ENCODE assay signal across 9 mouse cellular contexts in the genomic region with DNA sequence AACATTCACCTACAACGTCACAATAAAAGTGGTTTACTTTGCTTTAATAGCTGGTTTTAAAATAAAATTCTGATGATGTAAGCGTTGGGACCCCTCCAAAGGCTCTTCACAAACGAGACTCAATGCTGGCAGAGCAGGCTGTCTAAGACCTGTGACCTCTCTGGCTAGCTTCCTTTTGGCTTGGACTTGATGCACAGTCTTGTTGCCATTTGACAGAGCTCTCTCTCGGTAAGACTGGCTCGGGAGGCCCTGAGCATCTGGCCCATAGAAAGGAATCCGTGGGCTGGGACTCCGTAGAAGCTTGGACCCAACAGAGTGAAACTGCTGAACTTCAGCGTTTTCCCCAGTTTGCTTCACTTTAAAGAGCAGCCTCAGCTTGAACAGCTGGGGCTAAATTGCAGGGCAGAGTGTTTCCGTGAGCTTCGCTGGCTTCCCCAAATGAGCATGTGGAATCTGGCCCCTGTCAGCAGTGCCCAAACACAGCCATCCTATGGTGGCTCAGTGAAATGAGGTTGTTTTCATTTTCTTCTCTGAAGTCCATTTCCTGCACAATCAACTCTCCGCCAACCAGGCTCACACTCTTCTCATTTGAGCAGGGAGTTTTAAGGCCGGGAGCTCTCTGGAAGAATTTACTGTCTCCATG. TPM values are rescaled to one million over a fixed set of nuclear protein-coding genes. Genes with fewer than 3 reads are reported as not detected.
A peak's percentile ranks its signal among the peaks of the same experiment; 100 is the strongest.
DNase-seq lines count a peak whose midpoint lies in the region.
"Had no signal": no experiment of that assay in that cellular context is flagged by ENCODE, and none has a peak within 500 bp of the region (broad histone marks: within the 10 kb centered on the region; RNA-seq: fewer than 3 reads in every experiment).

No protein-coding gene starts in this region.

- no peaks in the 10 kb centered on the region for H3K36me3 ChIP-seq in heart, embryonic 10.5 days
- H3K36me3 ChIP-seq: midbrain, embryonic 12.5 days had no signal

- 68% methylated on average over 12 of the region's 12 CpGs for WGBS in heart, embryonic 10.5 days

- H3K9me3 ChIP-seq in heart, embryonic 10.5 days: no peaks in the 10 kb centered on the region
- H3K9me3 ChIP-seq: midbrain, embryonic 12.5 days had no signal

- H3K27ac ChIP-seq in heart, embryonic 10.5 days: no peak overlapping the region
- H3K27ac ChIP-seq: midbrain, embryonic 12.5 days had no signal

- intact Hi-C loops in left cerebral cortex, postnatal 10 days (cut with DNase I): no loop called here

- no peaks in the 10 kb centered on the region for H3K4me1 ChIP-seq in heart, embryonic 10.5 days
- H3K4me1 ChIP-seq: midbrain, embryonic 12.5 days had no signal

- H3K27me3 ChIP-seq in heart, embryonic 10.5 days (ENCODE audit: insufficient read depth, poor library complexity, severe bottlenecking): no peaks in the 10 kb centered on the region
- H3K27me3 ChIP-seq: midbrain, embryonic 12.5 days had no signal

- peak; percentile 96 for DNase-seq in heart, adult 11 months
- no peak for DNase-seq in heart, embryonic 10.5 days (ENCODE audit: low spot score)
- peak; percentile 62 for DNase-seq in adrenal gland, postnatal 10 days
- peak; percentile 63 for DNase-seq in gastrocnemius, postnatal 25 days
- peak; percentile 29 for DNase-seq in lung, postnatal 36 days
- no peak for DNase-seq in T-cell, adult 2 months (ENCODE audit: low spot score)
- no peak for DNase-seq in left cerebral cortex, postnatal 10 days (ENCODE audit: extremely low spot score in 1 of 2, low spot score in 2 of 2)
- DNase-seq in c-Kit-positive CD71-positive TER-119-positive erythroid progenitor cells, embryonic 14.5 days (ENCODE audit: low spot score): no peak

- H3K4me3 ChIP-seq in heart, embryonic 10.5 days: no peak overlapping the region
- H3K4me3 ChIP-seq: midbrain, embryonic 12.5 days had no signal

RNA-seq across cellular contexts. Expression of gene Nxph1, which starts 48.2 kb away (rescaled TPM):
- not detected in 2 replicates for polyA plus RNA-seq in heart, embryonic 10.5 days (2016; fragmentation: Nextera tagmentation; extraction: Ambion mirVana)
- total RNA-seq in adrenal gland, postnatal 10 days (2021): 1 to 10 TPM; 2.0 to 2.7 TPM
- total RNA-seq in gastrocnemius, postnatal 25 days (2021): not detected
- 10 to 100 TPM; 64.4 to 66.1 TPM for total RNA-seq in left cerebral cortex, postnatal 10 days (2021)

Comparison
In these comparisons a context has a peak if more than half of its experiments do, and no peak if none do; other contexts are left out.
1. DNase-seq: peak in heart, adult 11 months (single experiment), adrenal gland, postnatal 10 days (single experiment), gastrocnemius, postnatal 25 days (single experiment) and lung, postnatal 36 days (single experiment); none in heart, embryonic 10.5 days (single experiment), T-cell, adult 2 months (single experiment), left cerebral cortex, postnatal 10 days (0 of 2) and c-Kit-positive CD71-positive TER-119-positive erythroid progenitor cells, embryonic 14.5 days (single experiment).
2. RNA of gene Nxph1, which starts 48.2 kb away (total RNA-seq): 64.4 to 66.1 TPM in left cerebral cortex, postnatal 10 days; 2.0 to 2.7 TPM in adrenal gland, postnatal 10 days and not detected in gastrocnemius, postnatal 25 days; every median in the first group is over 10 times any median in the second.